Mouse (Mus musculus) gastrocnemius, postnatal 10 days (tissue): ENCODE data around the gene Ube2ql1. TPM values are rescaled to one million over a fixed set of nuclear protein-coding genes. Genes with fewer than 3 reads are reported as not detected.

Experiments used
- DNase-seq: peaks from one replicate; pipeline ENCODE4 v3.0.0; 2021; ENCODE audit warnings: mixed read lengths
- total RNA-seq, 2 experiments: library from RNA; stranded (reverse); gene quantifications; 2 replicates each; pipeline ENCODE4 v1.2.3; 2021

Ube2ql1 gene
- total RNA-seq, 2 experiments from 2014 or later, result 0.70 to 1.0 TPM

GRCm38 (mm10) chr13:69708236-69708635, 31.5 kb downstream of the Ube2ql1 start:
- no peak for DNase-seq

GRCm38 (mm10) chr13:69707496-69707895, 32.2 kb downstream of the Ube2ql1 start:
- no peak for DNase-seq

GRCm38 (mm10) chr13:69706919-69707318, 32.8 kb downstream of the Ube2ql1 start:
- no peak for DNase-seq

- no peak for DNase-seq
Observed at GRCm38 (mm10) chr13:69703505-69703904, 36.2 kb downstream of the Ube2ql1 start.

GRCm38 (mm10) chr13:69701397-69701796, 38.3 kb downstream of the Ube2ql1 start:
- no peak for DNase-seq

GRCm38 (mm10) chr13:69700827-69701226, 38.9 kb downstream of the Ube2ql1 start:
- no peak for DNase-seq

GRCm38 (mm10) chr13:69696333-69696991, 43.2 kb downstream of the Ube2ql1 start:
- DNase-seq, result peak; percentile 74

GRCm38 (mm10) chr13:69691074-69691473, 48.6 kb downstream of the Ube2ql1 start:
- peak; percentile 49 for DNase-seq

- no peak for DNase-seq
Observed at GRCm38 (mm10) chr13:69687023-69687422, 52.7 kb downstream of the Ube2ql1 start.

- no peak for DNase-seq
Observed at GRCm38 (mm10) chr13:69685406-69685818, 54.3 kb downstream of the Ube2ql1 start.

GRCm38 (mm10) chr13:69673921-69674618, 65.6 kb downstream of the Ube2ql1 start:
- DNase-seq, result no peak

GRCm38 (mm10) chr13:69673197-69673920, 66.3 kb downstream of the Ube2ql1 start:
- DNase-seq, result no peak

- DNase-seq, result no peak
Observed at GRCm38 (mm10) chr13:69672565-69672964, 67.1 kb downstream of the Ube2ql1 start.

GRCm38 (mm10) chr13:69672121-69672520, 67.6 kb downstream of the Ube2ql1 start:
- DNase-seq, result no peak

- DNase-seq, result no peak
Observed at GRCm38 (mm10) chr13:69654508-69654907, 85.2 kb downstream of the Ube2ql1 start.

Other genes with a start within 250 kb of the Ube2ql1 start
- 10 to 100 TPM; 42.8 to 50.4 TPM for gene Nsun2, start 206.1 kb downstream of the Ube2ql1 start, total RNA-seq
- 10 to 100 TPM; 11.6 to 14.3 TPM for gene Tent4a, start 205.3 kb downstream of the Ube2ql1 start, total RNA-seq
- gene Srd5a1, start 128.4 kb downstream of the Ube2ql1 start, total RNA-seq, result 1 to 10 TPM; 2.7 to 3.3 TPM
- gene Med10, start 62.5 kb upstream of the Ube2ql1 start, total RNA-seq, result 10 to 100 TPM; 19.8 to 27.4 TPM